Mouse (Mus musculus): Measurements from ENCODE around the gene Tbxas1.

DNA sequence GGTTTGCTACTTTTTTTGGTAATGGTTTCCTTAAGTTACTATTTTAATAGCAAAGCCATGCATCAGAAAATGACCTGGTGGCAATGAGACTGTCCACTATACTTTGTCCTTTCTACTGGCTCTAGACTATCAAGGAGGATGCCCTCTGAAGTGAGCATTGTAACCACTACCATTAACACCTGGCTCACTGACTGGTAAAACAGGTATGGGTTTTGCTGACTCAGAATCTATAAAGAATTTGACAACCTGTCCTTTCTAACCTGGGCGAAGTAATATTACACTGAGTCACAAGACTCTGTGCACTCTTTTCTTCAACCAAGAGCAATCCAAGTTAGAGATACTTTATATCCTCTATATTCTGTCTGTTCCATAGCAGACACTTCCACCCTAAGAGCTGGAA lies 6.2 kb upstream of the Tbxas1 start:
- TF ChIP-seq CTCF (conservative IDR thresholded peaks at IDR 0.05 in 1 of 2, IDR thresholded peaks at IDR 0.05 in 1 of 2; ENCODE audit: low read depth in 2 of 2, low read length in 2 of 2) = no peak
- no peak for TF ChIP-seq ZMIZ1 (IDR thresholded peaks at IDR 0.05; ENCODE audit: low read depth, low read length)
- TF ChIP-seq CHD1 (IDR thresholded peaks at IDR 0.05; ENCODE audit: low read depth, low read length) = no peak
- TF ChIP-seq RAD21 (IDR thresholded peaks at IDR 0.05; ENCODE audit: low read depth, low read length) = no peak
- TF ChIP-seq EP300 (IDR thresholded peaks at IDR 0.05; ENCODE audit: low read length) = no peak
- no peak for TF ChIP-seq MYC (IDR thresholded peaks at IDR 0.05; ENCODE audit: low read depth, low read length)
- TF ChIP-seq MXI1 (IDR thresholded peaks at IDR 0.05; ENCODE audit: low read depth, low read length) = no peak
- no peak for TF ChIP-seq UBTF (IDR thresholded peaks at IDR 0.05; ENCODE audit: low read depth, low read length)
- TF ChIP-seq E2F4 (IDR thresholded peaks at IDR 0.05; ENCODE audit: insufficient replicate concordance, low read depth, low read length) = no peak
- no peak for TF ChIP-seq PAX5 (IDR thresholded peaks at IDR 0.05; ENCODE audit: low read length)
- no peak for TF ChIP-seq ZC3H11A (IDR thresholded peaks at IDR 0.05; ENCODE audit: low read depth, low read length)
- TF ChIP-seq MAFK (IDR thresholded peaks at IDR 0.05; ENCODE audit: insufficient replicate concordance, low read length) = 0 out of 2 replicates have a peak, but pooled peaks have one; percentile 18
- TF ChIP-seq POLR2A (IDR thresholded peaks at IDR 0.05; ENCODE audit: low read depth, low read length) = no peak
- no peak for TF ChIP-seq ZKSCAN1 (IDR thresholded peaks at IDR 0.05; ENCODE audit: borderline replicate concordance, low read depth, low read length)

Data from CH12.LX (cell line).